Mouse (Mus musculus): ENCODE measurements around the gene Vps41.

The Vps41 gene

DNA sequence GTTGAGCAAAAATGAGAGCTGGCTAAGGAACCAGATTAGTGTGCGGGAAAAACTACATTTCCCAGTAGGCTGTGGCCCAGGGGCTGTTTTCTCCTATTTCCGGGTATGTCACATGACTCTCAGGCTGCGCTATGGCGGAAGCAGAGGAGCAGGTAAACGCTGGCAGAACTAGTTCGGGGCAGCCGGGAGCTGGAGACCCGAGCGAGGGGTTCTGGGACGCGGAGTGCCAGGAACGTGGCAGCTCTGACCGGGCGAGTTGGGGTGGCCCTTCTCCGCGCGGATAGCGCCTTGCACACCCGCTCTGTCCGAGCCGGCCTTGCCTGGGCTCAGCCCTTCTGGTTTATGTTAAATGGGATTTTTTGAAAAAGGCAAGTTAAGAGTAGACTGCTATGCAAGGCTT lies at the start of gene Vps41:
Vps41 (plus strand) TSS at position 102 of the 400 bp plus-strand sequence.
- DNase-seq (ENCODE audit: low read depth, low spot score): peak; percentile 76

DNA sequence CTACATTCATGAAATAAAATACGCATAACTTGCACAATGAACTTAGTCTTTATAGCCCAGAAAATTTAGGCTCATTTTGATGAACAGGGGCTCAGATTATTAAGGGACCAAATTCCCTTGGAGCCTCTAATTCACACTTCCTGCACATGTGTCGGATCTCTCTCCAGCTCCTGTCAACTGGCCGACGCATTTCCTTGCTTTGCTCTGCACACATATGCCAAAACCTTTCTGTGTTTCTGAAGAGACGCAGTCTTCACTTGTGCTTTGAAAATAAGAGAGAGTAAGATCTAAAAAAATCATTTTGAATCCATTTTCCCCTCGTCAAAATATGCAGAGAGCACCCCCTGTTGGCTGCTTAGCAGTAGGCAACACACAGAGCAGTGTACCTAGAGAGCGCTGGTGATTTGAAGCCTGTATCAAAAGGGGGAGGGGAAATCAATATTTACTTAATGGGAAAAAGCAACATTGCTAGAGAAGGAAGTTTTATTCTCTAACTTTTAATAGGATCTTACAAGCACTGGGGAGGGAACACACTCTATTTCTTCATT lies 18.5 kb upstream of the Vps41 start:
- DNase-seq (ENCODE audit: low read depth, low spot score): peak; percentile 14

DNA sequence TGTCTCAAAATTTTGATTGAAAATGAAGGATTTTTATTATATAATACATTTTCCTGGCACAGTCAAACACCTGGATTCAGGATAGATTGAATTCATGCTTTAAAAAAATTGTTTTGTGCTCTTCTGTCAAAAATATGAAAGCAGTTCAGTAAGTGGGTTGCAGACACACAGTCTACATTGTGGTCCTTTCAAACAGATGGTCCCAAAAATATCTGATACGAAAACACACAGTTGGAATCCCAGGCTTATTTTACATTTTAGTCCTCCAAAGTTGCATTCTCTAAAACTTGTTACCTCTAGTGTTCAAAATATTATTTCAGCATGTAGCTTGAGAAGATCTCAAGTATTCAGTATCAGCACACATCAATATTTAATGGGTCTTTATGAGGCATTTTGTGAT lies 5.4 kb upstream of the Vps41 start:
- no peak for DNase-seq (ENCODE audit: low read depth, low spot score)

GRCm38 (mm10) chr13:18716707-18717106 lies 379 bp upstream of the Vps41 start:
- DNase-seq (ENCODE audit: low read depth, low spot score): no peak

DNA sequence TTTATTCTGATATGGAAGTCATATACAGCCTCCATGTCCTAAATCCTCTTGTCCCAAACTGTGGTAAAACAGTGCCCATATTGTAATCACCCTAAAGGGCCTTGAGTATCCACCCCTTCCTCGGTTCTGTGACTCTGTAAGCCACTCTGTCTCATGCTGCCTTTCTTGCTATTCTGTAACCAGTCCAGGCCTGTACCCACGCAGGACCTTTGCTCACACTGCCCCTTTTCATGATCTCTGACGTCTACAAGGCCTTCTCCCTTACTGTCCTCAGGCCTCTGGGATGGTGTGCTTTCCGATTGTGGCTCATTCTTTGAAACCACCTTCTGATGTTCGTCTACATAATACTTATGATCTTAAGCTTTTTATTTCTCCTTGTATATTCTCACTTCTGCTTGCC lies 1.4 kb downstream of the Vps41 start:
- no peak for DNase-seq (ENCODE audit: low read depth, low spot score)

GRCm38 (mm10) chr13:18730666-18731065 lies 13.6 kb downstream of the Vps41 start:
- DNase-seq (ENCODE audit: low read depth, low spot score): no peak

- DNase-seq (ENCODE audit: low read depth, low spot score): no peak
Measured at GRCm38 (mm10) chr13:18736590-18736989, 19.5 kb downstream of the Vps41 start.

DNA sequence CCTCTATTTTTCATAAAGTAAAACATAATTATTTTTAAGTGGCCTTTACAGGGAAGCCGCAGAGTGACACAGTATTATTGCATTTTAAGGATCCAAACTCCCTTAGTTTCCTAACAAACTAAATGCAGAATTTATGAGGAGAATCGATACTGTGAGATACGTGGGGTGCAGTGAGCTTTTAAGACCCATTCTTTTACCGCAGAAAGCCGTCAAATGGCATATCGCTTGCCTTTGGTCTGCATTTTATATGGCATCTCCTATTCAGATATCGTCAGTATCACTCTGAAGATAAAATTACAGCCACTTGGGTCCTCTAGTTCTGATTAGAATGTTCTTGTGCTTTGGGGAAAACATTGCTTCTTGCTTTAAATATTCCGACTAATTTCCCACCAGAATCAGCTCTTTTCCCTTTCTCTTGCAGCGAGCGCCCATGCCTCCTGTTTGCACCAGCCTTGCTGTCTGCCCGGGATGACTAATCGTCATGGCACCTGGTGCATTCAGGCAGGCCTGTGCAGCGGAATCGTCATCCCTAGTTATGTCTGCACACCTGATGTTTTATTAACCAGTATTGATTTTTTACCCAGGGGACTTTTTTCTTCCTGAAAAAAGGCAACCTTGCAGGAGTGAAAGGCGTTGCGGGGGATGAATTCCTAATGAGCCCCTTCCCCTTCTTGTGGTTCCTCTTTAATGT lies 26.6 kb downstream of the Vps41 start:
- DNase-seq (ENCODE audit: low read depth, low spot score): no peak

DNA sequence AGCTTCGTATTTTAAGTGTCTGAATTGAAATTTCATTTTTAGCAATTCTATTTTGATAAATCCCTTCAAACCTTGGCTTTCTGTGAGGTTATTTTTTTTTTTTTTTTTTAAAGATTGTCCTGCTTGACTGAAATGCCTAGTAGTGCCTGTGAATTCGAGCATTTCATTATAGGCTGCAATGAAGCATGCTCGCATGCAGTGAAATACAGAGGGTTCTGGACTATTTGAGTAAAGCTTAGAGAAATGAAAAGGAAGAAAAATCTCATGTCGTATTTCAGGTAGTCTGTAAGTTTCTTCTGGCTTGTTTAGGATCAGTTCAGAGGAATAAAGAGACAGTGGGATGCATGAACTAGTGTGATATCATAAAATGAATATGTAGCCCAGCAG lies 27.2 kb downstream of the Vps41 start:
- DNase-seq (ENCODE audit: low read depth, low spot score): no peak

DNA sequence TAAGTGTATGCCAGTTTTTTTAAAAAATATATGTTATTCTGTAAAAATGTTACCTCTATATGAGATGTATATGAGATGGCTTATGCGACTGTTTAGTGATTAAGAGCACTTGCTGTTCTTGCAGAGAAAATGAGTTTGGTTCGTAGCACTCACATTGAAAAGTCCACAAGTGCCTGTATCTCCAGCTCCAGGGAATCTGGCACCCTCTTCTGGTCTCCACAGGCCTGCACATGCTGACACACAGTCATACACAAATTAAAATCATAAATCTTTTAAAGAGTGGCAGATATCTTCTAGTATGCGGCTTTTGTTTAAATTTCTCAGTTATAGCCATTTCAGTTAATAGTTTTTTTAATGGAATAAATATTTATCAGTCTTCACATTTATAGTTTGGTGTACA lies 40.9 kb downstream of the Vps41 start:
- DNase-seq (ENCODE audit: low read depth, low spot score): no peak

GRCm38 (mm10) chr13:18759361-18760056 lies 42.4 kb downstream of the Vps41 start:
- no peak for DNase-seq (ENCODE audit: low read depth, low spot score)

- DNase-seq (ENCODE audit: low read depth, low spot score): no peak
Measured at GRCm38 (mm10) chr13:18761452-18761851, 44.4 kb downstream of the Vps41 start.

DNA sequence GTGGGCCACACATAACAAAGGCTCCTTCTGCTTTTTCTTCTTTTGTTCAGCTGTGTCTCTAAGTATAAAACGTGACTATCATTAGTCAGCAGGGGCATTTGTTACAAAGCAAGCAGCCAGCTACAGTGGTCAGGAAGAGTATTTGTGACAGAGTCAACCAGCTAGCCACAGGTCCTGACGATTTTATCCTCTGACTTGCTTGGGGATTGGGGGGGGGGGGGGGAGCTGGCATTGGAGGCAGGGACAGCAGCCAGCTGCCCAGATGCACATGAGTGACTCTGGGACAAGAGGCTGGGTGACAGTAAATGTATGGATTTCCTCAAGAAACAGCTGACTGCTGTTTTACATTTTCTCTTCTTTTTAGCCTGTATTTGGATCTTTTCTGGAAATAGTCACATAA lies 50.8 kb downstream of the Vps41 start:
- no peak for DNase-seq (ENCODE audit: low read depth, low spot score)

DNA sequence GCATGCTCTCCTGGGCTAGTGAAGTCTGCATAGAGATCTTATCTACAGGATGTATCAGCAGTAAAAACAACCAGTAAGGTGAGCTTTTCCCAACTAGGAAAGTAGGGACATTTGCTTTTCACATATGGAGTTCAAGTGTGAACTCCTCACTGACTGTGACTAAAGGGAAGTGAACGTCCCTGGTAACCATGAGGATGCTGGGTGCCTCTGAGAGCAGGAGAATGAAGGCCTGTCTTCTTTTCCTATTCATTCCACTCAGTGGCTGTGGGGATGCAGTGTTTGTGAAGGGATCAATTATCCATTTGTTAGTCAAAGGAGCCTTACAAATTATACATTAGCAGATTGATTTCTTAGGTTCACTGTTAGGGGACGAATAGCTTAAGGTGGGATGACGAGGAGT lies 51.4 kb downstream of the Vps41 start:
- DNase-seq (ENCODE audit: low read depth, low spot score): no peak

GRCm38 (mm10) chr13:18773437-18774198 lies 56.5 kb downstream of the Vps41 start:
- DNase-seq (ENCODE audit: low read depth, low spot score): no peak

DNA sequence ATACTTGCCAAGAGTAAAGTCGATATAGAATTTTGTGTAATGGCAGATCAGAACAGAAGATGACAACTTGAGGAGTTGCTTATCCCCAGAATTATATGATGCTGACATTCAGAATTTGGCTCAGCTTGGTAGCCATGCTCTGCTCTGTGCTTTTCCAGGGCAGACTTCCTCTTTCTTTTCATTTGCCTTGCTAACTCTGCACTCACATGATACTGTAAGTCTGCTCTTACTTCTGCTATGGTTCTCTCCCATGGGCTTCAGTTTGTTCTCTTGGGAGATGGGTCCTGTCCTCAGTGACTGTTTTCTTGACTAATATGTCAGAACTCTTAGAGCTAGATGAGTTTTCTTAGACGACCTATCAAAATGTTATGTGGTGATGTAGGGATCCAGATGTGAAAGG lies 64.2 kb downstream of the Vps41 start:
- no peak for DNase-seq (ENCODE audit: low read depth, low spot score)

GRCm38 (mm10) chr13:18785702-18786101 lies 68.6 kb downstream of the Vps41 start:
- DNase-seq (ENCODE audit: low read depth, low spot score): no peak

DNA sequence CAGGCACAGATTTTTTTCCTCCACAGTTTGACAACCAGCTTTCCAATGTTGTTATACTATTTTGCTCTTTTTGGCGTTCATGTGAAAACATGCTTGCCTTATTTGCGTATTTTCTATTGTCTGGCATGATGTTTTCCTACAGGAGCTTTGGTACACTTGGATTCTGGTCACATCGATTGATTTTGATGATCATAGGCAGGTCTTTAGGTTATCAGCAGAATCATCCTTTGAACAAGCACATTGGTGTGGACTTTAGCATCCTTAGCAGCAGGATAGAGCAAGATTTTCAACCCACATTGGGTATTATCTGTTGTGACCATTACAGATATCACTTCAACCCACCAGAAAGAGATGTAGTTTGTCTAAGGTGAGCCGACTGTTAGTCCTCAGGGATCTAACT lies 71.0 kb downstream of the Vps41 start:
- DNase-seq (ENCODE audit: low read depth, low spot score): no peak

DNA sequence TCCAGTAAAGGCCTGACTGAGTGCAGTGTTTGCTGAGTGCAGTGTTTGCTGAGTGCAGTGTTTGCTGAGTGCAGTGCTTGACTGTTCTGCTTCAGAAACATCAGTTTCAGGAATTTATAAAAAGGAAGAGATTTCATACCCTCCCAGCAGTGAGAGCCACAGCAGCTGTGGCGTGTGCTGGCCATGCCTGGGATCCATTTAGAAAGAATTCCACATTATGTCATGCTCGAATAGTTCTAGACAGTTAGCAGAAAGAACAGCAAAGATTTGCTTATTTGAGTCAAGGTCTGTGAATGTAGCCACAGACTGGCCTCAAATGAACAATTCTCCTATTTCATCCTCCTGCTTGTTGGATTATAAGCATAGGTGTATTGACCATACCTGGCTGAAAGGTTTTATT lies 71.6 kb downstream of the Vps41 start:
- no peak for DNase-seq (ENCODE audit: low read depth, low spot score)

DNA sequence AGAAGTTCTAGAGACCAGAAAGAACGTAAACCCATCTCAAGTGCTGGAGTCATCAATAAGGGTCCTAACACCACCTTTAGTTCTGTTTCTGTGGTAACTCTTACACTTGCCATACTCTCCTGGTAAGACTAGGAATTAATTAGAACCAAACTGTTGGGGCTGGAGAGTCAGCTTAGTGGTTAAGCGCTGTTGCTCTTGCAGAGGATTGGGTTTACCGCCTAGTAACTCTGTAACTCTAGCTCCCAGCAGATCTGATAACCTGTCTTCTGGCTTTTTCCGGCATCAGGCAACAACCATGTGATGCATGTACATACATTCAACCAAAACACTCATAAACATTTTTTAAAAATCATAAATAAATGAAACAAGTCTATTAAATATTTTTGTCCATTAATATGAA lies 72.6 kb downstream of the Vps41 start:
- no peak for DNase-seq (ENCODE audit: low read depth, low spot score)

- no peak for DNase-seq (ENCODE audit: low read depth, low spot score)
Measured at GRCm38 (mm10) chr13:18790086-18790485, 73.0 kb downstream of the Vps41 start.

DNA sequence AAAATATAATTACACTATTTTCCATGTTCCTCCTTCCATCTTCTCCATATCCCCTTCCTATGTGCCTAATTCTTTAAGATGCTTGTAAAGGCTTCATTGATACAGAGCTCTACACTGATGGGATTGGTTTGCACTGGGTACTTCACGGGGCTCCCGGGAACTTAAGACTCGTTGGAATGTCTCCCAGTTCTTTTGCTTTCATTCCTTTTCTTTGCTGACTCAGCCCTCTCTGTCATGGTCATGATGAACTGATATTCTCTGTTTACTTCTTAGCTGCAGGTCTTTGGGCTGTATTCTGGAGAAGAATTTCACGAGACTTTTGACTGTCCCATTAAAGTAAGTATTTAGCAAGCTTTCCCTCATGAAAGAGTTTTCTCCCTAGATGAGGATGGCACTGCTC lies 74.2 kb downstream of the Vps41 start:
- no peak for DNase-seq (ENCODE audit: low read depth, low spot score)
